Mouse (Mus musculus) CH12.LX (cell line): ENCODE data around the gene Smg9.

ENCODE experiments used
- BHLHE40 ChIP-seq: IDR thresholded peaks from 2 replicates; pipeline ENCODE4 v1.6.1; 2011; ENCODE audit warnings: mild to moderate bottlenecking, low read depth, low read length, improper control_type of control experiment
- CHD1 ChIP-seq: IDR thresholded peaks from 2 replicates; pipeline ENCODE4 v1.6.1; 2012; ENCODE audit warnings: low read depth, low read length, improper control_type of control experiment, inconsistent platforms
- CTCF ChIP-seq, 2 experiments: IDR thresholded peaks in 1 of 2; conservative IDR thresholded peaks in 1 of 2; 2 replicates each; pipeline ENCODE4 v1.5.1; 2011 to 2012; ENCODE audit warnings: low read depth in 2 of 2, low read length in 2 of 2, improper control_type of control experiment in 1 of 2, inconsistent platforms in 1 of 2, mild to moderate bottlenecking in 1 of 2, moderate library complexity in 1 of 2
- GABPA ChIP-seq: IDR thresholded peaks from 2 replicates; pipeline ENCODE4 v1.6.1; 2012; ENCODE audit warnings: low read depth, low read length, improper control_type of control experiment, inconsistent platforms; ENCODE audit not compliant: insufficient replicate concordance
- NRF1 ChIP-seq: IDR thresholded peaks from 2 replicates; pipeline ENCODE4 v1.6.1; 2014; ENCODE audit warnings: low read depth, mild to moderate bottlenecking, inconsistent platforms, low read length, improper control_type of control experiment, moderate library complexity
- POLR2A ChIP-seq: IDR thresholded peaks from 2 replicates; pipeline ENCODE4 v1.6.1; 2011; ENCODE audit warnings: low read depth, mild to moderate bottlenecking, improper control_type of control experiment, low read length
- POLR2AphosphoS2 ChIP-seq: IDR thresholded peaks from 2 replicates; pipeline ENCODE4 v1.6.1; 2011; ENCODE audit warnings: low read depth, low read length, improper control_type of control experiment
- RCOR1 ChIP-seq: conservative IDR thresholded peaks from 2 replicates; pipeline ENCODE4 v1.6.1; 2012; ENCODE audit warnings: low read depth, mild to moderate bottlenecking, inconsistent platforms, low read length, improper control_type of control experiment
- TCF12 ChIP-seq: IDR thresholded peaks from 2 replicates; pipeline ENCODE4 v1.6.1; 2014; ENCODE audit warnings: low read depth, mild to moderate bottlenecking, inconsistent platforms, low read length, improper control_type of control experiment
- USF2 ChIP-seq: conservative IDR thresholded peaks from 2 replicates; pipeline ENCODE4 v1.6.1; 2011; ENCODE audit warnings: low read depth, low read length, improper control_type of control experiment
- ZMIZ1 ChIP-seq: IDR thresholded peaks from 2 replicates; pipeline ENCODE4 v1.6.1; 2012; ENCODE audit warnings: low read depth, mild to moderate bottlenecking, inconsistent platforms, low read length, improper control_type of control experiment

- TF ChIP-seq CTCF (conservative IDR thresholded peaks at IDR 0.05 in 1 of 2, IDR thresholded peaks at IDR 0.05 in 1 of 2; ENCODE audit: low read depth in 2 of 2, low read length in 2 of 2) (no peak), TCF12 (no peak), ZMIZ1 (no peak), RCOR1 (no peak), GABPA (no peak), POLR2A (no peak), USF2 (no peak), NRF1 (no peak), CHD1 (no peak), BHLHE40 (no peak), POLR2AphosphoS2 (no peak)
Measured at GRCm38 (mm10) chr7:24413630-24414029, 14.2 kb downstream of the Smg9 start.
